Mouse (Mus musculus): Measurements from ENCODE around the gene Ntmt1. TPM values are rescaled to one million over a fixed set of nuclear protein-coding genes. Genes with fewer than 3 reads are reported as not detected.

Gene Ntmt1
- total RNA-seq, 2 experiments from 2014 or later = 29.2 to 32.8 TPM

DNA sequence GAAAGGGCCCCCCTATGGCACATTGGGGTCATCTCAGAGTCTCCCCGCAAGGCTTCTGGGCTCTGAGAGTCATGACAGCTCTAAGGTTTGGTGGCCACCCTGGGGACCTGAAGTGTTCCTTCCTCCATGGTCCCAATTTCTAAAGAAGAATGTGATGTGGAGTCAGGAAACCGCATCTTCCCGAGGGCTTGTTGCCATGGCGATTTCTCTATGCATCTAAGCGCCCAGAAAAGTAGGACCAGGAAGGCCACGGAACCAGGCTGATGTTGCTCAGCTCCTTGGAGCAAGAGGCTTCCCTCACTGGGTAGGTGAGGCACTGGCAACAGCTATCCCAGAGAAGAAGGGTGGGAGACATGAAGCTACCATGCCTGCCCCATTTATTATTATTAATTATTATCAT is 49.5 kb downstream of the Ntmt1 start:
- no peak for DNase-seq (ENCODE audit: low spot score in 2 of 2)

DNA sequence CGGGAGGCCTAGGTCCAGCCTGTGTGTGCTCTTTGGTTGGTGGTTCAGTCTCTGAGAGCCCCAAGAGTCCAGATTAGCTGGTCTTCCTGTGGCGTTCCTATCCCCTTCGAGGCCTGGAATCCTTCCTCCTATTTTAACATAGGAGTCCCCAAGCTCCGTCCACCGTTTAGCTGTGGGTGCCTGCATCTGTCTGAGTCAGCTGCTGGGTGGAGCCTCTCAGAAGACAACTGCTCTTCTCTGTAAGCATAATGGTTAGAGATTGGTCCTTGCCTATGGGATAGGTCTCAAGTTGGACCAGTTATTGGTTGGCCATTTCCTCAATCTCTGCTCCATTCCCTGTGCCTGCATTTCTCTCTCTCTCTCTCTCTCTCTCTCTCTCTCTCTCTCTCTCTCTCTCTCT is 52.2 kb downstream of the Ntmt1 start:
- no peak for DNase-seq (ENCODE audit: low spot score in 2 of 2)

- no peak for DNase-seq (ENCODE audit: low spot score in 2 of 2)
Measured at GRCm38 (mm10) chr2:30862081-30862480, 54.5 kb downstream of the Ntmt1 start.

DNA sequence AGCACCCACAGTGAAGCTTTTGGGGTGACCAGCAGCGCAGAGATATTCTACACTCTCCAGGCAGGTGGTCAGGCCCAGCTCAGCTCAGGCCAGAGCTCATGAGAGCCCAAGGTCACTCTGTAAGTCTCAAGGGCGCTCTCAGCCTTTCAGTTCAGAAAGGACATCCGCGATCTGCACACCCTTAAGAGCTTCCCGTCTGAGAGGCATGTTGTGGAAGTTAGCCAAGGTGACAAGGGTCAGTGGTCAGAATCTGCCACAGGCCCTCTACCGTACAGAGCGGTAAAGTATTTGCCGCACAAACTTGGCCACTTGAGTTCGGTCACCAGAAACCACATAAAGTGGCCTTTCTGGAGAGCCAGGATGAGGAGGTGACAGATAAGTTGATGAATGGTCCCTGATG is 55.9 kb downstream of the Ntmt1 start:
- no peak for DNase-seq (ENCODE audit: low spot score in 2 of 2)

- DNase-seq (ENCODE audit: low spot score in 2 of 2) = peak in 1 of 2 experiments; percentile 40
Measured at GRCm38 (mm10) chr2:30864968-30865381, 57.3 kb downstream of the Ntmt1 start.

DNA sequence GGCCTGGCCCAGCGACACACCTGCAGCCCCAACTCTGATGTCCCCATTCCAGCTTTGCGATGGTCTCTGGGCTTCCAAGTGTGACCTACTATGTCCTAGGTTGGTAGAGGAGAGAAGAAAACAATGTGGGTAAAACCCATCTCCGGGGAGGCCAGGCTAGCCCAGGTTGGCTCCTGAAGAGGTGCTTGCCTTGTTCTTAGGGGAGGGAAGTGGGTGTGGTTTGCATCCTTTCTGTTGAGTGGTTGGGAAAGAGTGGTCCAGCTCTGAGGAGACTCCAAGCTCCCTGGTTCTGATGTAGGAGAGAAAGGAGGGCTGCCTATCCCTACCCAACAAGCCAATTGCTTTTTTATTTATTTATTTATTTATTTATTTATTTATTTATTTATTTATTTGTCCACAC is 57.8 kb downstream of the Ntmt1 start:
- DNase-seq (ENCODE audit: low spot score in 2 of 2) = no peak

- peak in 1 of 2 experiments; percentile 36 for DNase-seq (ENCODE audit: low spot score in 2 of 2)
Measured at GRCm38 (mm10) chr2:30870863-30871262, 63.2 kb downstream of the Ntmt1 start.

Other genes starting within 250 kb of the Ntmt1 start
- 1 to 10 TPM; 4.5 to 4.6 TPM for gene Cstad, start 212.8 kb upstream of the Ntmt1 start, total RNA-seq (2021)
- under 1 TPM; 0.69 to 0.88 TPM for gene 1700001O22Rik, start 4.2 kb upstream of the Ntmt1 start, total RNA-seq (2021)
- gene Asb6, start 22.5 kb downstream of the Ntmt1 start, total RNA-seq (2021) = 10 to 100 TPM; 13.4 to 18.9 TPM
- 10 to 100 TPM; 12.3 to 13.3 TPM for gene Prrx2, start 27.1 kb downstream of the Ntmt1 start, total RNA-seq (2021)
- gene Ptges, start 122.0 kb downstream of the Ntmt1 start, total RNA-seq (2021) = 10 to 100 TPM in 1 of 2 experiments, 1 to 10 TPM in 1; 8.8 to 12.1 TPM
- 10 to 100 TPM; 29.3 to 30.4 TPM for gene Tor1b, start 145.1 kb downstream of the Ntmt1 start, total RNA-seq (2021)
- gene Tor1a, start 160.1 kb downstream of the Ntmt1 start, total RNA-seq (2021) = 10 to 100 TPM; 21.4 to 23.1 TPM
- 10 to 100 TPM; 17.4 to 21.3 TPM for gene BC005624, start 174.4 kb downstream of the Ntmt1 start, total RNA-seq (2021)
- gene Usp20, start 174.5 kb downstream of the Ntmt1 start, total RNA-seq (2021) = 10 to 100 TPM; 40.0 to 44.8 TPM